Mouse (Mus musculus): ENCODE measurements around the gene Bmp8b.

DNA sequence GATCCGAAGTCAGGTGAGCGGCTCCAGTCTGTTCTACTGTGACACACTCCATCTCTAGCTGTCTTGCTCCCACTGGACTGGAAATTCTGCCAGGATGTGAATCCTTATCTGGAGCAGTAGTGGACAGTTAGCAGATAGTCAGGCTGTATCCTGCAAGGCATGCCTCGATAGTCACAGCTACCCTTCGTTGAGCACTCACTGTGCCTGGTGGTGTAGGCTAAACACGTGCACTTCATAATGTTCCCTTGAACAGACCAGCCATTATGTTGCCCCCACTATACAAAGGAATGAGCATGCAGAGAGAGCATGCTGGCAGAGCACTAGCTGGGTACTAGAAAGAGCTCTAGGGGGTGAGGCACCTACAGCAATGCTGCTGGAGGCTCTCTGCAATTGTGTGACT, 43.2 kb upstream of the Bmp8b start:
- TF ChIP-seq CTCF (IDR thresholded peaks at IDR 0.05; ENCODE audit: low read depth) (no peak), EP300 (optimal IDR thresholded peaks at IDR 0.05) (no peak)

Measured in stomach, postnatal 0 days (tissue).